Mouse (Mus musculus): ENCODE data around the gene Gm20388.

GRCm38 (mm10) chr8:122078321-122078720 is 2167.7 kb downstream of the Gm20388 start:
- TF ChIP-seq POLR2A (IDR thresholded peaks at IDR 0.05; ENCODE audit: insufficient read depth, low read depth, low read length) (no peak), CTCF (IDR thresholded peaks at IDR 0.05; ENCODE audit: insufficient read depth, low read depth, low read length) (no peak)

All from olfactory bulb, adult 2 months (tissue).